Mouse (Mus musculus) cerebellum, postnatal 25 days (tissue): ENCODE data around the gene Prkaa1.
"Not testable (repeated sequence)": the region's sequence is repeated elsewhere in the genome, so short reads cannot be mapped to it uniquely, and the experiment has no call there.

Experiments
- DNase-seq, 2 experiments: peaks; one replicate each; pipeline ENCODE4 v3.0.0; 2021; ENCODE audit warnings: mixed read lengths in 2 of 2

Gene Prkaa1

DNA sequence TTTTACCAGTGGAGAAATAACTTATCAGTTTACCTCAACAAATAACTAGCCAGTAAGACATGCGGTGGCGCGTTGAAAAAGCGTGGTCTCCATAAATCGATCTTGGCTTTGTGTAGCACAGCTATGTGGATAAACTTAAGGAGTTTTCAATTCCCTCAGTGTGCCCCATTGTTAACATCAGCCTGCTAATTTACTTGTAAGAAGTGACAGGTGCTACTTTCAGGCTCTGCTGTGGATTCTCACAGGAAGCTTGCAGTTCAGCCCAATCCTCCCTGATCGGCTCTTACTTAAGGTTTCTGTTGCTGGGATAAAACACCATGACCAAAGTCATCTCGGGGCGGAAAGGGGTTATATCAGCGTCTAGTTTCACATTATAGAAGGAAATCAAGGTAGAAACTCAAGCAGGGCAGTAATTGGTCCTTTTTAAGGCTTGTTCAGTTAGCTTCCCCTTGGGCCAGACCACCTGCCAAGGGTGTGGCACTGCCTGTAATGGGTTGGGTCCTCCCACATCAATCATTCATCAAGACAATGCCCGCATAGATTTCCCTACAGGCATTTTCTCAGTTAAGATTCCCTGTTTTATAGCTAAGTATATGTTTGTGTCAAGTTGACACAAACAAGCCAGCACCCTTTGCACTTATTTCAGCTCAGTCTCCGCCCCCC is 41.1 kb downstream of the Prkaa1 start:
- peak in 1 of 2 experiments; percentile 25 for DNase-seq

- DNase-seq = peak; percentile 84 to 86
These were observed 42.0 kb downstream of the Prkaa1 start, which contains the start of gene Ttc33 for GRCm38 (mm10) chr15:5185366-5186292. TSS of gene Ttc33 (plus strand) at chr15:5185525.

DNA sequence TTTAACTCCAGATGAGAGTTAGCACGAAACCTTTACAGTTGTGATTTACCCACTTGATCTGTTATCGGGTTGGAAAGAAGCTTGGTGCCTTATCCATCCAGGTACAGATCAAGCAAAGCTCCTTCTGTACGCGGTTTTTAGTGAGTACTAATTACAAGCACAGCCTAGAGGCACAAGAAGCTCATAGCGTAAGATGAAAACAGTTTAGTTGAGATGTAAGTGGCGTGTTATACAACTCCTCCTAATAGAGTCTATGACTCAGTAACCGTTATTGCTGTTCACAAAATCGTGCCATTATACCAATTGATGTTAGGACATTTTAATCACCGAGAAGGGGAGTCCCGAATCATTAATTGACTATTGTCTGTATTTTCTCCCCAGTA is 42.6 kb downstream of the Prkaa1 start:
- DNase-seq = no peak

GRCm38 (mm10) chr15:5187116-5187515 is 43.5 kb downstream of the Prkaa1 start:
- no peak for DNase-seq

DNA sequence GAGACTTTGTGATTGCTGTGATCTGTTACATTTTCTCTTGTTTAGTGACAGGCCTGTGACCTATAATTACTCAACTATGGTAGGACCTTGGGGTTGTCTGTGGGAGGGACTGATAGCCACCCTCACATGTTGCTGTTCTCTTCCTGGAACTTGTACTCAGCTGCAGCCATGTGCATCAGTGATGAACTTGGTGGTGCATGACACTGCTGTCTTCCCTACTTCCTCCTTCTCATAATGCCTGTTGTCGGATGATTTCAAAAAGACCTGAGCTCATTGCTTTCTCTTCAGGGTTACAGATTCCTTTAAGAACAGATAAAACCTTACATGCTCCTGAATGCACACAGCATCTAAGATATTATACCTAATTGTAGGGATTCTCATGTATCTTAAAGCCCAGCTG is 44.4 kb downstream of the Prkaa1 start:
- no peak for DNase-seq

- peak in 1 of 2 experiments; percentile 25 for DNase-seq
These were observed 45.9 kb downstream of the Prkaa1 start for GRCm38 (mm10) chr15:5189504-5190093.

- DNase-seq = no peak
These were observed 50.2 kb downstream of the Prkaa1 start for GRCm38 (mm10) chr15:5193833-5194232.

GRCm38 (mm10) chr15:5194446-5194845 is 50.8 kb downstream of the Prkaa1 start:
- no peak for DNase-seq

DNA sequence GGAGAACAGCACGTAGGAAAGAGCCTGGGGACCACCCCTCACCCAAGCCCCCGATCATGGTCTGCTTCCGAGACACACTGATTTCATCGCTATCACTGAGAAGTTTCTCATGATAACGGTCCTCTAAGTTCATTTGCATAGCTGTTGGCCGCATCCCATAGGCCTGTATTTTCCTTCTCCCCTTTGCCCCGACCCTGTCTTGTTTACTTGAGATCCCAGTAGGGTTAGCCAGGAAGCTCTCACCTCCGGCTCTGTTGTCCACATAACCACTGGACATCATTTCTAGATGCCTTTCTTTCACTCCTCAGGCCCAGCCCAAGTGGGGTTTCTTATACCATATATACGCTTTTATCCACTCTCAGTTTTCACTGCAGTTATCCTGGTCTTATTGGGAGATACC is 51.3 kb downstream of the Prkaa1 start:
- DNase-seq = no peak

DNA sequence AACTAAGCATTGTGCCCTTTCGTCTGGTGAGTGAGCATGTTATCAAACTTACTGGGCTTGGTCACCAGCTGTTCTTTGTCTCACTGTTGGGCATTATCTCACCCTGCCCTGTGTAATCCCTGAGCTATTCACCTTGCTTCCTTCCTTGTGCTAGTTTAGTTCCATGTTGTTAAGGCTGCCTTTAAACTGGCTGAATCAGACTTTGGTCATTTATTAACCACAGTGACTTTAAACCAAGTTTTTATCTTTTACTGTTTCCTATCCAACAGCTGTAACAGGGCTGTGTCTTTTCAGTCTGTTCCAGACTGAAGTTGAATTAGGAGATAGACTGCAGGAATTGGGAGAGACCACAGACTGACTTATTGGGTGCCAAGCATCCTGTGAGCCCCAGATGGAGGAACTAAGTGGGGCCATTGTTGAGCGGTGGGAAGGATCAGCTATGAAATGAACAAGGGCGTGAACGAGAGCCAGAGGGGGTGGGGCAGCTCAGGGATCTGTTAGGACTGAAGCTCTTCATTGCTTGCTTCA is 52.4 kb downstream of the Prkaa1 start:
- no peak for DNase-seq

DNA sequence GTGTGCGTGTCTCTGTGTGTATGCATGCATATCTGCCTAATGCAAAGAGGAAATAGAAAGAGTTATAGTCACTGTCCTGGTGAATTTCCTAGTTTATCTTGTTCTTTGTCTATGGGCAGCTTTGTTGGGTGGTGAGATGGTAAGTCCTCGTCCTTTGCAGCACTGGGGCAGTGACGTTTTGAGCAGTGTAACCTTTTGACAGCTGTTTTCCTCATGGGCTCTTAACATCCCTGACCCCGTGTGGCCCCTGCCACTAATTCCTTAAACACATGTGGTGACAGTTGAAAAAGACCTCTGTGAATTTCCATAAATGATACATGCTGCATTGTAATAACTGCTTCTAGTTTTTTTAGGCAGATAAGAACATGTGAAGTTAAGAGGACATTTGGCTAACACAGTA is 53.0 kb downstream of the Prkaa1 start:
- no peak for DNase-seq

- DNase-seq = no peak
These were observed 61.6 kb downstream of the Prkaa1 start for GRCm38 (mm10) chr15:5205222-5205621.

DNA sequence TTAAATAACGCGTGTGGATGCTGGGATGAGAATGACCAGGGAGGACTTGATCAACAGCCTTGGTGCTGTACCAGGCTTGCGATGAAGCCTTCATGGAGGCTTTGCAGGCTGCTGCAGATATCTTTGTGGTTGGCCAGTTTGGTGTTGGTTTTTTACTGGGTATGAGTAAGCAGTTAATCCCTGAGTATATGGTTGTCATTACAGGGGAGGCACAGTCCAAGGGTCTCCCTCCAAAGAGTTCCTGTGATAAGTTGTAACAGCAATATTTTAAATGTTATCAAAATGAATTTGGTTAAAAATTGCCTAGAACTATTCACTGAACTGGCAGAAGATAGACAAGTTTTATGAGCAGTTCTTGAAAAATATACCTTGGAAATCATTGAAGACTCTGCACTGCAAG is 65.5 kb downstream of the Prkaa1 start:
- DNase-seq = no peak

DNA sequence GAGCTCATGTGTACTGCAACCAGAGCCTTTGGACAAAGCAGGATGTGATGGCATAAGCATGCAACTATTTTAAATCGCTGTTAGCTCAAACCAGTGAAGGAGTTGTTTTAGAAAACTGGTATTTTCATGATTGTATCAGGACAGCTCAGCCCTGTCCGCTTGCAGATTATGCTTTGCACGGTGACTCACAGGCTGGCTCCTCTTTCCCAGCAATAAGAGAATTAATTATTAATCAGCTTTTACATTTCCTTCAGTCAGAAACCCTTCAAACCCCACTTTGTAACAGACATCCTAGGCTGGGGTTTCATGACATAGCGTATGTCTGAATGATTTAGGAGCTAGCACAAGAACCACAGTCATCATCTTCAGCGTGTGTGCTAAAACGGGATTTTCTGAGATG is 76.8 kb downstream of the Prkaa1 start:
- DNase-seq = no peak

- DNase-seq = not testable (repeated sequence)
These were observed 87.1 kb downstream of the Prkaa1 start for GRCm38 (mm10) chr15:5230746-5231145.
